Mouse (Mus musculus) lung, postnatal 14 days (tissue): ENCODE results near the gene Cep85l.
A peak's percentile ranks its signal among the peaks of the same experiment; 100 is the strongest.

Experiments
- DNase-seq: peaks from one replicate; pipeline ENCODE4 v3.0.0; 2021

Cep85l gene

DNA sequence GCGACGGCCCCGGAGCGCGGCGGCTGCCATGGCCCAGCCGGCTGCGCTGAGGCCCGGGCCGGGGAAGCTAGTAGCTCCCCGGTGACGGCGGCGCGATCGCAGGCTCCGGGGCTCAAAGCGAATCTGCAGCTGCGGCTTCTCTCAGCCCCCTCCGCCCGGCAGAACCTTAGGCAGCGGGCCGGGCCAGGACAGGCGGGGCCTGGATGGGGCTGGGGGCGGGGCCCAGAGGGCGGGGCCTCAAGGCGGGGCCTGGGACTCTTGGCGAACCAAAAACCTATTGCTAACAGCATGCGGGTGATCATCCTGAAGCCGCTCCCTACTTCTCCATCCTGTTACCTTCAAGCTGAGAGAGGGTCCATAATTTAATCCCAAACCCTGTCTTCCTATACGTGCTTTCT, at the start of gene Cep85l:
Gene Cep85l (minus strand): TSS at position 239 of the 398 bp plus-strand sequence.
- DNase-seq: peak; percentile 90

DNA sequence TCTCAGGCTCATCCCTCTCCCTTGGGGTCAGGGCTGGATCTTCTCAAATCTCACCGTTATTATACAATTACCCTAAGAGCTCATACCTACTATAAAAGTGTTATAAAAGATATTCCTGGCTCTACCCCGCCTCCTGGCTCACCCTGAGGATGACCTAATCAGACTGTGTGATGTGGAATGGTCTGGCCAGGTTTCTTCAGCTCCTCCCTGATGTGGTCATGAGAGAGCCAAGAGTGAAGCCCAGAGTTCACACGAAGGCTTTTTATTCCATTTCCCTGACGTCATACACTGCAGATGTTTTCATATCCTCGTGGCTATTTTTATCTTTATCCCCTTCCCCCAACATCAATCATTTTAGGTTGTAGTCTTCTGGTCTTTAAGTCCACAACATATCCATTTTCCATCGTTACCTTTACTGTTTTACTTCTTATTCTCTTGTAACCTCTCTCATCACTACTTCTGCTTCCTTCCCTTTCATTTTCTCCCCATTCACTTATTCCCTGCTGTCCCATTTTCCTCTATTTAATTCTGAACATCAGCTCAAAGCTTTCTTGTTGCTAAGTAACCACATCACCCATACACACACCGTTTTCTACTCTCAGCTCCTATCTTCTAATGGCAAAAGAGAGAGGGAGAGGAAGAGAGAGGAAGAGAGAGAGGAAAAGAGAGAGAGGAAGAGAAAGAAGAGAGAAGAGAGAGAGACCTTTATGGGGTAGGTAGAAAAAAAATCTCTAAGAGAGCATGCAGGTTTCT, 49.1 kb upstream of the Cep85l start:
- DNase-seq: no peak

DNA sequence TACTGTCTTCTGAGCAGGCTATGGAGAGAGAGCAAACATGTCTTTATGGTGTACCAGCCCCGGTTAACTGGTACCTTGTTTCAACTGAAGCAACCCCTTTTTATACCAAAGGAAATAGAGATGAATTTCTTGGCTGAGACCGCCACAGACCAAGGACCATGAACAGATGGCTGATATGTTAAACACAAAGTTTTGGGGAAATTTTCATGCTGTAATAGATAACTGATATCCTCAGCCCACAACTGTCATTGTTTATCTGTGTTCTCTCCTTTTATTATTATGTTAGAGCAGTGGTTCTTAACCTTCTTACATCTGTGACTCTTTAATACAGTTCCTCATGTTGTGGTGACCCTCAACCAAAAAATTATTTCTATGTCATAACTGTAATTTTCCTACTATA, 46.8 kb upstream of the Cep85l start:
- no peak for DNase-seq

DNA sequence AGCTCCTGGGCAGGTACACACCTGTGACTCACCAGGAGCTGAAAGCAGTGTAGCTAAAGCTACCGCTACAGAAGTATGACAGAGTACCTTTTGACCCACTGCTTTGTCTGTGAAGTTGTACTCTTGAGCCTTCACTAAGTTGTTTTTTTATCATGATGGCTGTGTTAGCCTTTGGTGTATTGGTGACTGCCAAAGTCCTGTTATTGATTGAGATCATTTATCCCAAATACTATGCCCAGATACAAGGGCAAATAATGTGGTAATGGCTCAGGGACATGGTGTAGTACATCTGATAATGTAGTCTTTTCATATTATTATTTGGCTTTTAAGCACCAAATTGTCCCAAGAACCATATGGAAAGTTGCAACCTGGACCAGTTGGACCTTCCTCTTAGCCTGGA, 43.3 kb upstream of the Cep85l start:
- no peak for DNase-seq

DNA sequence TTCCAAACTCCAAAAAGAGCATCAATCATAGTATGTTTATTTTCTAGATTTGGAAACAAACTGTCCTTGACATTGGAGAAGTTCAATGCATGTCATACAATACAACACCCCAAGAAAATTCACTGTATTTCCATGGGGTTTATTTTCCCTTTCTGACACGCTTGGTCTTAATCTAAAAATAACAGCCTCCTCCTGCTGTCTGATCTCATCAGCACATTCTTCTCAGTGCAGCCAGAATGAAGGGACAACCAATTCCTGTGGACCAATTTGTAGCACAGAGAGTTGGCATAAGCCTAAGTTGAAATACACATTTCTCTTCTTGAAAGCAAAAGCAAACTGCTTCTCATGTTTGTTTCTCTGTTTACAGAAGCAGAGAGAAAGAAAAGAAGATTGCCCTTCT, 42.5 kb upstream of the Cep85l start:
- DNase-seq: no peak

DNA sequence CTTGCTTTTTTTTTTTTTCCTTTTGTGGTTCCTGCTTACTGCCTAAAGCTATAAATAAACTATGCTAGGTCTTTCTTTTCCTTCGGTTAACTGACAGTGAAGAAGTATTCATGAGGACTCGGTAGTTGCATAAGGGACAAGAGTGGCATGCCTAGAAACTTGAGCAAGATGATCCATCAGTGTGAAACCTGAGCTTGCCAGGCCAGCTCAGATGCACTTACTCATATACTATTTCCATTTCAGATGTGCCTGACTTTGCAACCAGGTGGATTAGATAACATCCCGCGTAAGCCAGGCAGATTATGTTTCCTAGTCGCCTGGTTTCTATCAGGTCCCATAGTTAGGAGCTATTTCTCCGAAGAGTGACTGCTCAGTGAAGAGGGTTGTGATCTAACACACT, 41.9 kb upstream of the Cep85l start:
- DNase-seq: no peak

DNA sequence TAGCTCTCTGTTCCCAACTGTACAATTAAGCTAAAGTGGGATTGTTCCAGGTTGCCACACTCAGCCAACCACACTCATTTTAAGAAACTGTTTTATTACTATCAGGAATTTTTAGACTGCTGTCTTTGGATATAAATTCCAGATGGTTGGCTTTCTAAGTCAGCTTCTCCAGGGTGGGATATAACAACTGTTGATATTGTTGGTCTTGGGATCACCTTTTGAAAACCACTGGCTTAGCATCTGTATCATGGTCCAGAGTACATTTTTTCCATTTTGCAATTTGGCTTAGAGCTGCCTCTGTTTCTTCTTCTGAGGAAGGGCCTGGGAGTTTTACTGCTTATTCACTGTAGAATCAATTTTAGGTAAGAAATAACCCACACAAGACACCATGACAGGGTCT, 40.3 kb upstream of the Cep85l start:
- DNase-seq: no peak

DNA sequence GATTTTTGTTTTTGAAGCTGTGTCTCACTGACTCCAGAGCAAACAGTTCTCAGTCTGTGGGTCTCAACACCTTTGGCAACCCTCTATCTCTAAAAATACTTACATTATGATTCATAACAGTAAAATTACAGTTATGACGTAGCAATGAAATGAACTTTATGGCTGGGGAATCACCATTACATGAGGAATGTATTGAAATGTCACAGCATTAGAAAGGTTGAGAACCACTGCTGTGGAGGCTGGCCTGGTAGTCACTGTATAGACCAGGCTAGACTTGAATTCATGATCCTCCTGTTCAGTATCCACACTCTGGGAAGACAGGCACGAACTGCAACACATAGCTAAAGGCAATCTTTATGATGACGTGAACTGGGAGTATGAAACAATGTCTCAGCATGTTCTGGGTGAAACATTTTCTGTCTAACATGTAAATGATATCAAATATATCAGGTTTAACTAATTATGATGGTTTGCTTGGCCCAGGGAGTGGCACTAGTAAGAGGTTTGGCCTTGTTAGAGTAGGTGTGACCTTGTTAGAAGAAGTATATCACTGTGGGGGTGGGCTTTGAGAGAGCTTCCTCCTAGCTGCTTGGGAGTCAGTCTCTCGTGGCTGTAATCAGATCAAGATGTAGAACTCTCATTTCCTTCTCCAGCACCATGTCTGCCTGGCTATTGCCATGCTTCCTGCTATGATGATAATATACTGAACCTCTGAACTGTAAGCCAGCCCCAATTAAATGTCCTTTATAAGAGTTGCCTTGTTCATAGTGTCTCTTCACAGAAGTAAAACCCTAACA, 39.6 kb upstream of the Cep85l start:
- DNase-seq: no peak

DNA sequence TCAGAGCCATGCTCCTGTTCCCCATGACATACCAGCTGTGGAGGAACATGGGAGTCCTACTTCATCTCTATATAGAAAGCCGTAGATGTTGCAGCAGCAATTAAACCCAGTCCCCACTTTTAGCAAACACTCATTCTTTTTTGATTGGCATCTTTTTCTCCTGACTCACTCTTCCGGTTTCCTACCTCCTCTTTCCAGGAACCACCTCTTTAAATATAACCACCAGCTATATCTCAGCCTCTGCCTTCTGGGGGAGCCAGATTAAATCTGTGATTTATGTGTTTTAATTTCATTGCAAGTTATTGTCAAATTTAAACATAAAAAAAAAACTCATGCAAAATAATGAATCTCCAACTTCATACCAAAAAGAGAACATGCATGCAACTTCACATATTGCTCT, 37.3 kb upstream of the Cep85l start:
- DNase-seq: no peak

DNA sequence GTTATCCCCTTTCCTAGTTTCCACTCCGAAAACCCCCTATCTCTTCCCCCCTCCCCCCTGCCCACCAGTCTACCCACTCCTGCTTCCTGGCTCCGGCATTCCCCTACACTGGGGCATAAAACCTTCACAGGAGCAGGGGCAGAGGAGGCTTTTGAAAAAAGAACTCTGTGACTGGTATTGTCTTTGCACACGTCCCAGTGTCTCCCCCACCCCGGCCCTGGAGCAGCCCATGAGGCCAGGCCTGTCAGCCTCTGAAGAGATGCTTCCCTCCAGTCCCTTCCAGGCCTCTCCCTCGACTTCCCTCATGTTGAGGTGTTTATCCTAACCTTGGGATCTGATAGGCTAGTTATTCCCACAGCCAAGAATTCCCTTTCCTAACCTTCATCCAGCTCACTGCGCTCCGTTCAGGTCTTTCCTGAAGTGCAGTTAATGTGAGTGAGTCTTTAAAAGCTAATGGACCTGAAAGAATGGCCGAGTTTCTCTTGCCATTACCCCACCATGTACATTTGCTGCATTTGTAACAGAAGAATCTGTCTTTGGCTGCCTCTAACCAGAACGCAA, 36.5 kb upstream of the Cep85l start:
- DNase-seq: no peak

DNA sequence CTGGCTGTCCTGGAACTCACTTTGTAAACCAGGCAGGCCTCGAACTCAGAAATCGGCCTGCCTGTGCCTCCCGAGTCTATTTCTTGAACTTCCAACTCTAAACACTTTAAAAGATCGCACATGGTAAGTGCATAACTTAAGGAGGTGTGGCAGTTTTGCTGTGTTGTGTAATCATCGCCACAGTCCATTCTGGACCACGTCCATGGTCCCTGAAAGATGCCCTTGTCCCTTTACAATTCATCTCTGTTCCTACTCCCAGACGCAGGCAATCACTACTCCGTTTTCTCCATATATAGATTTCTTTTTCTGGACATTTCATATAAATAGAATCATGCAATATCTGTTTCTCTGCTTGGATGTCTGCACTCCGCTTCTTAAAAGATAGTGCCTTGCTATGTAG, 35.5 kb upstream of the Cep85l start:
- no peak for DNase-seq

DNA sequence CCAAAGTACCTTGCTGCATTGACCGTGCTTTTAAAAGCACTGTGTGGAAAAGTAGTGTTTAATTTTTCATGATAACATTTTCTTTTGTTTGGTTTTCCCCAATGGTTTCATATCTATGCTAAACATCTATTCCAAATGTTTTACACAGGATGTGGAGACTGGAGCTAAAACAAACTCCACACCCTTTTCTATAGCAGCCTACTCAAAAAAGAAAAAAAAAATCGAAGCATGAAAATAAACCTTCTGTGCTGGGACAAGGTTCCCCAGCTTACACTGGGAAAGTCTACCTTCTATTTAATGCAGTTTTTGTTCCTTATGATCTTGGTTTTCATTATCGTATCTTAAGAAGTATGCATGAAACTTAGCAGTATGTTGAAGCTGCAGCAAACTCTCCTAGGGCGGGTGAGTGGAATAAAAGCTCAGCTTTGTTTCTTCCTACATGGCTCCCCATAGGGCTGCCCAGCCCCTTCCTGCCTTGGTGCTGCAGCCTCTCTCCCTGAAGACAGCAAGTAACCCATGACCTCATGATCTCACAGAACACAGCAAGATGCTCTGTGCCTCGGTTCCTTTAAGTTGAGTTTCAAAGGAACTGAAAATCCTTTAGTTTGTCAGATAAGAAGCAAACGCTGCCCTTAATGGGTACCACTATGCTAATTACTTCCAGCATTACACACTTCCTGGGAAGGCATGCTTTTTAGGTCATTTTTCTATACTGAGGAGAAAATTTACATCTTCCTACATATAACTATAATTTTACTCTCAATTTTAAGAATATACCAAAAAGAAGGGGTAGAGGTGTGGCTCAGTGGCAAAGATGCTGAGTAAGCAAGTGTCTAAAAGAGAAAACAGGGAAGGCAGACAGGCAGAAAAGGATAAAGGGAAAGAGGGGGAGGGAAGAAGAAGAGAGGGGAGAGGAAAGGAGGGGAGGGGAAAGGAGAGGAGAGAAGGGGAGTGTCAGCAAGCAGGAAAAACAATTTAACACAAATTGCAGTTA, 34.6 kb upstream of the Cep85l start:
- peak; percentile 40 for DNase-seq

DNA sequence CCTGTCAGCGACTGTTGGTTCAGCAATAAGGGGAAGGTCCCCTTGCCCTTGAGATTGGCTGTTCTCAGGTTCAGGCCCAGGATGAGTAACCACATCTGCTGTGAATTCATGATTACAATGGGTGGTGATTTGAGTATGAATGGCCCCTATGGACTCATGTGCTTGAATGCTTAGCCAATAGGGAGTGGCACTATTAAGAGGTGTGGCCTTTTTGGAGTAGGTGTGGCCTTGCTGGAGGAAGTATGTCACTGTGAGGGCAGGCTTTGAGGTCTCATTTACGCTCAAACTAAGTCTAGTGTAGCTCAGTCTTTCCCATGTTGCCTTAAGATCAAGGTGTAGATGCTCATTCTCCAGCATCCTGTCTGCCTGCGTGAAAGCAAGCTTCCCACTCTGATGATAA, 33.2 kb upstream of the Cep85l start:
- DNase-seq: no peak

DNA sequence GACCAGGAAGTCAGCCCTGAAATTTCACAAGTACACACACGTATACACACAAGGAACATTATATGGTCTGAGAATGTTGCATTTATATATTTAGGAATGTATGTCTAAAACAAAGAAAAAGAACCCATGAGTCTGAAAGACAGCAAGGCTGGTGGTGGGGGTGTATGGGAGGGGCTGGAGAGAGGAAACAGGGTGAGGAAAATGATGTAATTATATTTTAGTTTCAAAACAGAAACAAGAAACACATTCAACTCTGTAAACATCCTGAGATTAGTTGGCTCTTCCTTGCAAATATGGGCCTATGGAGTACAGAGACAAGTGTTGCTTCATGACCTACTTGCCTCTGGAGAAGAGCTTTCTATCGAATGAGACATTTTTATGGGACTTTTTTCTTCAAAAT, 32.4 kb upstream of the Cep85l start:
- DNase-seq: peak; percentile 33

DNA sequence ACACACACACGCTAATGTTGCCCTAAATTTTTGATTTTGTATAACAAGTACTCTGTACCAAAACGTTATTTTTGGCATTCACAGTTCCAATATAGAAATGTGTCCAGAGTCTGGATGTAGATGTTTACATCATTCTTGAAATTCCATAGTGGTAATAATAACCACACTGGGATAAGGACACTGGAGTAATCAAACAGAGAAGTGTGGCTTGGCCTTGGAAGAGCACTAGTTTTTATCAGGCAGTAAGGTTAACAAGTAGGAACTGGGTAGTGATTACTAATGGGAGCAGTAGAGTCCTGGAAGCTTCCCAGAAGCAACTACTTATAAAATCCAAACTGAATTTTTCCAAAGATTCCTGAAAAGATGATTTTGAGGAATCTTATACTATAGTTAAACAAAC, 31.1 kb upstream of the Cep85l start:
- DNase-seq: no peak

DNA sequence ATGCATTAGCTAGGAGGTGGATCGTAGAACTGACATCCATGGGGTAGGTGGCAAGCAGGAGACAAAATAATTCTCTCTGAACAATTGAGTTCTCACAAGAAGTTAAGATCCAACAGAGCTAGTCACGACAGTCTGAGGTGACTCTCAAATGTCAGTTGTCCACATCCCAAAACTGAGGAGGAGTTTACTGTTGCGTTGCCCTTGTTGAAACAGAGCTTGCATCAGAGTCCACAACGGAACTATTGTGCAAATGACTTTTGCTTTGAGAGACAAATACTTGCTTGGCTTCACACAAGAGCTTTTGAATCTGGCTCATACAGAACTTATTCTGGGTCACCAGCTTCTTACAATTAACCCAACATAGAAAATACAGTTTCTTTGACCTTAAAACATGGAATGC, 27.7 kb upstream of the Cep85l start:
- DNase-seq: no peak

DNA sequence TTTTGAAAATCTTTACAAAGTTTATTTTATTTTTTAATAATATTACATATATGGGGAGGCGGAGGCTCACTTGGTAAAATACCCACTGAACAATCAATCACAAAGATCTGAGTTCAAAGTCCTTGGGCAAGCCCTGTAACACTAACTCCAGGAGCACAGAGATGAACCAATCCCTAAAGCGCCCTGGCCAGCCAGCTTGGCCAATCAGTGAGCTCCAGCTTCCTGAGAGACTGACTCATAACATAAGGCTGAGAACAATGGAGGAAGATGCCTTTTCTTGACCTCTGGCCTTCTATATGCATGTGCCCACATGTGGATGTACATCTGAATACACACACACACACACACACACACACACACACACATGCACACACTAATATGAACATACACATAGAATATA, 27.1 kb upstream of the Cep85l start:
- no peak for DNase-seq

DNA sequence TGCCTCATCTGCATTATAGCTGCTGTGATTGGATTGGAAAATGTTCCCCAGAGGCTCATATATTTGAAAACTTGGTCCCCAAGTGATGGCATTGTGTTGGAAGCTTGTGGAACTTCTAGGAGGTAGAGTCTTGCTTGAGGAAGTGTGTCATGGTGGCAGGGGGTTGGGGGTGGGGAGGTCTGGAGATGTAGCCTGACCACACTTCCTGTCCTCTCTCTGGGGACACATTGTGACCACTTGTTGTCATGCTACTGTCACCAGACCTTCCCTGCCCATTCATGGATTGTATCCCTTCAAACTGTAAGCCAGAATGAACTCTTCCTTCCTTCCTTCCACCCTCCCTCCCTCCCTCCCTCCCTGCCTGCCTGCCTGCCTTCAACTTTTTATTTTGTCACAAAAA, 22.5 kb upstream of the Cep85l start:
- DNase-seq: no peak

DNA sequence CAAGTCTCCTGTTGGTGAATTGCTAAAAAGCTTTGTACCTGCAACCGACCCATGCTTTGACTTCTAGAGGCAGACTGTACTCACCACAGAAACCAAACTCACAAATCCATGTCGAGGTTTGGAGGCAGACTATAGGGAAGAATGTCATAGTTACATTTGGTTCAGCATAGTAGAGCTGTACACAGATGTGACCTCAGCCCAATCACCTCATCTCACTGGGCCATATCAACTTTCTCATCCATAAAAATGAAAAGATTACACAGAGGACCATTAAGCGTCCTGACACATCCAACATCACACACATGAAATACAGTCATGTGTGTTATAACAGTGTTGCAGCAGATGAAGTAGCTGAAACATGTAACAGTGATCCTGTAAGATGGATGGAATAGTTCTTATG, 19.3 kb upstream of the Cep85l start:
- DNase-seq: no peak

DNA sequence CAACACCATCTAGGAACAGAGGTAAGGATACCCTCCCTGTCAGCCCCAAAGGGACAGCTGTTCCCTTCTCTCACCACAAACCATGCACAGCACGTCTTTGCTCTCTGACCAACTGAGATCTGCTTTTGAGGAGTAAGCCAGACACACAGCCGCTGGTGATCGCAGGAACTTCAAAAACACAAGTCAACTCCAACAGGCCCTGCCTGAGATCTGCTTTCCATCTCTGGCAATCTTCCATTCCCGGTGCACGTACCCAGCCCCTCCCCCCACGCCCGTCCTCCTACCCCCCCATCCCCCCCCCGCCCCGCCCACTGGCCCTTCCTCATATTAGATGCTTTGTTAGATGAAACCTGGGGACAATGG, 18.8 kb upstream of the Cep85l start:
- DNase-seq: peak; percentile 62

DNA sequence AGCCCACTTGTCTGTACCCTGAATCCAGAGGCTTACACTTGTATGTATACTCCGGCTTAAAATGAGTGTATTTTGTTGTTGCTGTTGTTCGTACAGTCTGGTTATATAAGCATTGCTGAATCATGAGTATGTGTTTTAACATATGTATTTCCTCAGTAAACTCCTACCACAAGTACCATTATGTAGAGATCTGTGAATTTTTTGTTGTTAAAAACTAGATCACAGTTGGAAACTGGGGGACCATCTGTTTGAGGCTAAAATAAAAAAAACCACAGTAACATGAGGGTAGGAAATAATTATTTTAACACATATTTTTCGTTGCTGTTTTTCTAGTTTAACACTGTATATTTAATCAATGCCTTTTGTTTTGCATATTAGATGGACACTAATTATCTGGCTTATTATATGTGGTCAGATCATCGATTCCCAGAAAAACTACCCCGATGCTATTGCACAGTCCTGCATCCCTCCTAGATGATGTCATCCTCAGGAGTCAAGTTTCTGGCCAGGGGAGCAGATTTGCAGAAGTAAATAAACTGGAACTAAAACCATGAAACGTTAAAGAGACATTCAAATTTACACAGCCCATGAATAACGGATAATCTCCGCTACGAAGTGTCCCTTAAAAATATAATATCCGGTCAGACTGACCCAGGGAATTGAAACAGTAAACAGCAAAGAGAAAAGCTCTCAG, 18.2 kb upstream of the Cep85l start:
- DNase-seq: no peak

DNA sequence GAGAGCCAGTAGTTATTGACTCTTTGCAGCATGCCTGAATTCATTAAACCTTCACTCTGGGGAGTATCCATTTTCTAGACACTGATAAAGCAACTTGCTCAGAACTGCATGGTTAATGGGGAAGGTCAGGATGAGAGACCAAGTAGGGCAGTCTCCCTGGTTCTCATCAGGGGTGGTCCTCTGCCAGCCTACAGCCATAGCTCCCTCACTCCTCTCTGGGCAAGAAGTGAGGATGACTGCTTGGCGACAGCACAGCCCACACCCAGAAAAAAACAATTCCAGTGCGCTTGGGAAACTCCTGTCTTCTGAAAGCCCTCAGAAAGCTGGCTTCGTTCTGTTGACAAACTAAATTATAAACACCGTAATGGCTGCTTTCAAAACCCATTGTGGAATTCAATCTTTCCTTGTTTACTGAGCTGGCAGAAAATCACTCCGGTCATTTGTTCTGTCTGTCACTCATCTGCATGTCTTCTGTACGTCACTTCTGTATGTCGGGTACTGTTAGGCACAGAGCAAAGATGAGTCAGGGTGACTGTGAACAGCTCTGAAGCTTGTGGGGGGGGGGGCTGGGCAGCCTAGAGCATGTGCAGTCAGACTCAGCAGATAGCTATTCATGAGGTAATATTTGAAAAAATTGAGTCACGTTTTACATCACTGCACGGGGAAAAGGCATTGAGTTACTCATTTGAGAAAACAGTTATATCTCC, 15.3 kb upstream of the Cep85l start:
- no peak for DNase-seq
